Mouse (Mus musculus) heart, embryonic 12.5 days (tissue): ENCODE measurements around the gene Kdm2a. TPM values are rescaled to one million over a fixed set of nuclear protein-coding genes. Genes with fewer than 3 reads are reported as not detected.

Source experiments
- ATAC-seq: fragments of 200-750 bp; cut with Nextera tagmentation; 2 replicates; pipeline ENCODE4 v1.8.0; 2017; ENCODE audit warnings: moderate TSS enrichment, moderate library complexity; ENCODE audit not compliant: insufficient number of reproducible peaks, low FRiP score
- H3K27ac ChIP-seq: fragments of 300-500 bp; sonication (generic); 2 replicates; pipeline ENCODE4 v1.5.1; 2016; ENCODE audit warnings: mild to moderate bottlenecking, moderate library complexity; ENCODE audit not compliant: poor library complexity, severe bottlenecking
- H3K27me3 ChIP-seq: fragments of 300-500 bp; sonication (generic); replicated peaks from 2 replicates; pipeline ENCODE4 v1.6.1; 2016; ENCODE audit warnings: mild to moderate bottlenecking, moderate library complexity
- H3K36me3 ChIP-seq: fragments of 300-500 bp; sonication (generic); 2 replicates; pipeline ENCODE4 v1.6.1; 2016; ENCODE audit warnings: mild to moderate bottlenecking, moderate library complexity
- H3K4me1 ChIP-seq: fragments of 300-500 bp; sonication (generic); replicated peaks from 2 replicates; pipeline ENCODE4 v1.6.1; 2016; ENCODE audit warnings: mild to moderate bottlenecking
- H3K4me2 ChIP-seq: fragments of 300-500 bp; sonication (generic); 2 replicates; pipeline ENCODE4 v1.6.1; 2016; ENCODE audit warnings: mild to moderate bottlenecking, moderate library complexity
- H3K4me3 ChIP-seq: fragments of 300-500 bp; sonication (generic); 2 replicates; pipeline ENCODE4 v1.5.1; 2016; ENCODE audit warnings: mild to moderate bottlenecking
- H3K9ac ChIP-seq: fragments of 300-500 bp; sonication (generic); 2 replicates; pipeline ENCODE4 v1.6.1; 2016; ENCODE audit warnings: mild to moderate bottlenecking, moderate library complexity
- H3K9me3 ChIP-seq: fragments of 300-500 bp; sonication (generic); replicated peaks from 2 replicates; pipeline ENCODE4 v1.6.1; 2016; ENCODE audit warnings: mild to moderate bottlenecking, moderate library complexity
- WGBS: fragments of 180-500 bp; shearing (Covaris S2); methylation state at CpG from one replicate; pipeline ENCODE4 v1.1.7; 2016; 5-methylcytosine and 5-hydroxymethylcytosine counted together
- polyA plus RNA-seq: library from polyadenylated mRNA; unstranded; fragments of >200 nt; fragmentation: Nextera tagmentation; extraction: Ambion mirVana; gene quantifications from 2 replicates; pipeline ENCODE4 v1.2.1, GENCODE M21; 2016

Kdm2a gene
- polyA plus RNA-seq, 1 experiment from 2014 or later = 50.9 TPM

- no peak overlapping the region for H3K4me3 ChIP-seq
- no peaks in the 10 kb centered on the region for H3K9me3 ChIP-seq
- ATAC-seq = no peak
- peaks cover 11% of the 10 kb centered on the region for H3K4me1 ChIP-seq
- no peak overlapping the region for H3K4me2 ChIP-seq
- no peak overlapping the region for H3K27ac ChIP-seq
- H3K9ac ChIP-seq = no peak overlapping the region
- 87% methylated on average over 11 of the region's 11 CpGs for WGBS
- H3K27me3 ChIP-seq = peaks cover 50% of the 10 kb centered on the region
- H3K36me3 ChIP-seq = no peaks in the 10 kb centered on the region
Observed at GRCm38 (mm10) chr19:4270972-4271371, 127.1 kb downstream of the Kdm2a start.

GRCm38 (mm10) chr19:4270187-4270586, 127.9 kb downstream of the Kdm2a start:
- H3K36me3 ChIP-seq = no peaks in the 10 kb centered on the region
- WGBS = 50% methylated on average over 6 of the region's 6 CpGs
- no peak for ATAC-seq
- no peaks in the 10 kb centered on the region for H3K9me3 ChIP-seq
- H3K4me3 ChIP-seq = no peak overlapping the region
- no peak overlapping the region for H3K27ac ChIP-seq
- peaks cover 11% of the 10 kb centered on the region for H3K4me1 ChIP-seq
- no peak overlapping the region for H3K9ac ChIP-seq
- peaks cover 50% of the 10 kb centered on the region for H3K27me3 ChIP-seq
- no peak overlapping the region for H3K4me2 ChIP-seq

- Histone ChIP-seq H3K27ac (no peak within 1 kb of the TSS), H3K4me2 (peak within 1 kb of the TSS; percentile 80), H3K27me3 (peaks cover 50% of the 10 kb centered on the region), H3K9me3 (no peaks in the 10 kb centered on the region), H3K9ac (peak within 1 kb of the TSS; percentile 64), H3K4me1 (peaks cover 11% of the 10 kb centered on the region), H3K36me3 (no peaks in the 10 kb centered on the region), H3K4me3 (peak within 1 kb of the TSS; percentile 51)
- peak; percentile 70 for ATAC-seq
- WGBS = 7% methylated on average over 46 of the region's 46 CpGs
Observed at GRCm38 (mm10) chr19:4268566-4269361, 129.3 kb downstream of the Kdm2a start, which contains the start of gene Ssh3. TSS of gene Ssh3 (minus strand) at chr19:4269180.

GRCm38 (mm10) chr19:4265956-4266355, 132.1 kb downstream of the Kdm2a start:
- WGBS = 60% methylated on average over 4 of the region's 4 CpGs
- Histone ChIP-seq H3K4me1 (peaks cover 11% of the 10 kb centered on the region), H3K27ac (no peak overlapping the region), H3K4me2 (no peak overlapping the region), H3K9ac (no peak overlapping the region), H3K36me3 (no peaks in the 10 kb centered on the region), H3K9me3 (no peaks in the 10 kb centered on the region), H3K27me3 (peaks cover 45% of the 10 kb centered on the region), H3K4me3 (no peak overlapping the region)
- no peak for ATAC-seq

Other genes with a start within 250 kb of the Kdm2a start
- gene Coro1b, start 249.7 kb downstream of the Kdm2a start, polyA plus RNA-seq = 115 and 122 TPM in 2 replicates
- gene Ptprcap, start 244.7 kb downstream of the Kdm2a start, polyA plus RNA-seq = 0.73 and 1.1 TPM in 2 replicates
- gene Rps6kb2, start 234.9 kb downstream of the Kdm2a start, polyA plus RNA-seq = 52.9 and 55.7 TPM in 2 replicates
- gene Carns1, start 222.8 kb downstream of the Kdm2a start, polyA plus RNA-seq = 2.5 and 3.6 TPM in 2 replicates
- 1.5 and 1.6 TPM in 2 replicates for gene Tbc1d10c, start 207.0 kb downstream of the Kdm2a start, polyA plus RNA-seq
- 627 and 649 TPM in 2 replicates for gene Ppp1ca, start 206.2 kb downstream of the Kdm2a start, polyA plus RNA-seq
- gene Rad9a, start 196.6 kb downstream of the Kdm2a start, polyA plus RNA-seq = 22.6 and 23.1 TPM in 2 replicates
- gene Clcf1, start 184.0 kb downstream of the Kdm2a start, polyA plus RNA-seq = 1.3 and 1.4 TPM in 2 replicates
- not detected in 2 replicates for gene AC109138.7, start 183.9 kb downstream of the Kdm2a start, polyA plus RNA-seq
- 16.6 and 19.4 TPM in 2 replicates for gene Pold4, start 166.4 kb downstream of the Kdm2a start, polyA plus RNA-seq
- gene Ssh3, start 129.1 kb downstream of the Kdm2a start, polyA plus RNA-seq = 4.5 and 4.7 TPM in 2 replicates
- gene Ankrd13d, start 115.1 kb downstream of the Kdm2a start, polyA plus RNA-seq = 1.6 and 2.0 TPM in 2 replicates
- 12.6 and 15.6 TPM in 2 replicates for gene Grk2, start 92.1 kb downstream of the Kdm2a start, polyA plus RNA-seq
- gene Rhod, start 41.1 kb upstream of the Kdm2a start, polyA plus RNA-seq = 23.8 and 25.6 TPM in 2 replicates
- gene Syt12, start 79.2 kb upstream of the Kdm2a start, polyA plus RNA-seq = 1.3 TPM in 2 replicates
- not detected in 2 replicates for gene 2010003K11Rik, start 100.3 kb upstream of the Kdm2a start, polyA plus RNA-seq
- gene Pcx, start 112.2 kb upstream of the Kdm2a start, polyA plus RNA-seq = 15.9 and 16.6 TPM in 2 replicates
- gene Lrfn4, start 217.4 kb upstream of the Kdm2a start, polyA plus RNA-seq = 7.6 and 8.0 TPM in 2 replicates
- 36.5 and 38.3 TPM in 2 replicates for gene Rce1, start 227.4 kb upstream of the Kdm2a start, polyA plus RNA-seq